Mouse (Mus musculus) layer of hippocampus, adult 6 months (tissue): ENCODE measurements around the gene Rcvrn. TPM values are rescaled to one million over a fixed set of nuclear protein-coding genes. Genes with fewer than 3 reads are reported as not detected.

ENCODE experiments used
- long read RNA-seq, 2 experiments: library from polyadenylated mRNA; unstranded; transcript quantifications; one replicate each; pipeline ENCODE4 v2.0.0; 2019 to 2020
- polyA plus RNA-seq: library from polyadenylated mRNA; unstranded; fragments of <200 nt; fragmentation: Nextera tagmentation; gene quantifications from 2 replicates; pipeline ENCODE4 v1.2.3, GENCODE M21; 2021

Gene Rcvrn
- polyA plus RNA-seq, result not detected in 2 replicates
- long read RNA-seq, experiment 1, result 0 reads
- long read RNA-seq, experiment 2, result 0 reads

GRCm38 (mm10) chr11:67694703-67695376 lies at the start of gene Rcvrn:
Gene Rcvrn, plus strand, starts transcription at chr11:67695326.

Other genes with a start within 250 kb of the Rcvrn start
- gene Gas7, start 239.9 kb upstream of the Rcvrn start, polyA plus RNA-seq, result 136 and 241 TPM in 2 replicates
- 0.20 and 0.24 TPM in 2 replicates for gene Glp2r, start 75.8 kb downstream of the Rcvrn start, polyA plus RNA-seq
- gene Gsg1l2, start 79.3 kb downstream of the Rcvrn start, polyA plus RNA-seq, result not detected in 2 replicates
- not detected in 2 replicates for gene Dhrs7c, start 102.9 kb downstream of the Rcvrn start, polyA plus RNA-seq
- gene Usp43, start 226.8 kb downstream of the Rcvrn start, polyA plus RNA-seq, result 0.08 and 0.33 TPM in 2 replicates